Comparison of ENCODE assay signal across 14 mouse cellular contexts in the genomic region with DNA sequence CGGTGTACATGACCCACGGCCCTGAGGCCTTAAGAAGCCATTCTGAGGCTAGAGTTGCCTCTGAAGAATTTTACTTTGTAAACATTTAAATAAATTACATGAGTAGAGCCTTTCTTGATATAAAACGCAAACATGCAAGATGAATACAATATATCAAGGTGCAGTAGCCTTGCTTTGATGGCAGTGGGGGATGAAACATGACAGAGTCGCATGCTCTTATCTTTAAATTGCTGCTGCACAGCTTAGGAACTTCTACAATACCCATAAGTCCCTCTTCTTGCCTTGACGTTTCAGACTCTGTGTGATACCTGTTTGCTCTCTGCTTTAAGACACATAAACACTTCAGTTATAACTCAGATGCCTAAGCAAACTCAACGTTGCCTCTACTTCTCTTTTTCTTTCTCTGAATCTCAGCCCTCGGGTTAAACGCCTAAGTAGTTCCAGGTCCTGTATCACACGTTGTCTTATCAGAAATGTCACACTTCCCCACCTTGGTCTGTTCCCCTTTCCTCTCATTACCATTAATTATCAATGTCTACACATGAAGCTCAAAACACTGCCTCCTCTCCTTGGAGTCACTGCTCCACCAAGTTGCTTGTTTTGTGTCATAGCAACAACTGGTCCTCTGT. TPM values are rescaled to one million over a fixed set of nuclear protein-coding genes. Genes with fewer than 3 reads are reported as not detected.
DNase-seq lines count a peak whose midpoint lies in the region; ATAC-seq and TF ChIP-seq lines count a peak whose summit lies in the region.
"Had no signal": no experiment of that assay in that cellular context is flagged by ENCODE, and none has a peak within 500 bp of the region (broad histone marks: within the 10 kb centered on the region; RNA-seq: fewer than 3 reads in every experiment).

No protein-coding gene starts in this region.

- peak; percentile 43; the same call in 1 of the 2 replicates for ATAC-seq in liver, postnatal 0 days
- no peak for ATAC-seq in midbrain, embryonic 11.5 days (ENCODE audit: low FRiP score)
- ATAC-seq: forebrain, postnatal 0 days; midbrain, embryonic 16.5 days had no signal

- H3K27ac ChIP-seq in spleen, adult 2 months (ENCODE audit: insufficient read depth, low read length), result peak overlapping the region; percentile 96
- peak overlapping the region; percentile 88 for H3K27ac ChIP-seq in liver, postnatal 0 days (ENCODE audit: low read depth)
- no peak overlapping the region for H3K27ac ChIP-seq in midbrain, embryonic 11.5 days (ENCODE audit: low read depth, low read length)
- H3K27ac ChIP-seq: hindbrain, embryonic 15.5 days had no signal

- 25% methylated on average over 9 of the region's 9 CpGs for WGBS in spleen, adult 2 months
- WGBS in liver, postnatal 0 days (ENCODE audit: insufficient replicate concordance), result 39% methylated on average over 9 of the region's 9 CpGs
- WGBS in midbrain, embryonic 11.5 days, result 91% methylated on average over 9 of the region's 9 CpGs

- no peaks in the 10 kb centered on the region for H3K27me3 ChIP-seq in spleen, adult 2 months (ENCODE audit: control insufficient read depth, insufficient read depth, low read length)
- H3K27me3 ChIP-seq in liver, postnatal 0 days (ENCODE audit: insufficient read depth, low read length), result no peaks in the 10 kb centered on the region
- no peaks in the 10 kb centered on the region for H3K27me3 ChIP-seq in splenic B cell, adult 2 months (ENCODE audit: control insufficient read depth, insufficient read depth, low read length, poor library complexity, severe bottlenecking)
- no peaks in the 10 kb centered on the region for H3K27me3 ChIP-seq in midbrain, embryonic 11.5 days (ENCODE audit: control insufficient read depth, insufficient read depth, low read length)
- H3K27me3 ChIP-seq: hindbrain, embryonic 15.5 days had no signal

- peaks cover 9% of the 10 kb centered on the region; the same call in 1 of the 2 replicates for H3K4me1 ChIP-seq in spleen, adult 2 months (ENCODE audit: control insufficient read depth, insufficient read depth, insufficient read length)
- H3K4me1 ChIP-seq in liver, postnatal 0 days (ENCODE audit: insufficient read depth), result no peaks in the 10 kb centered on the region
- no peaks in the 10 kb centered on the region for H3K4me1 ChIP-seq in midbrain, embryonic 11.5 days (ENCODE audit: control insufficient read depth, insufficient read depth, low read length)
- H3K4me1 ChIP-seq: hindbrain, embryonic 15.5 days had no signal

- H3K4me2 ChIP-seq in liver, postnatal 0 days (ENCODE audit: low read depth, low read length), result peak overlapping the region; percentile 42; the same call in 1 of the 2 replicates
- H3K4me2 ChIP-seq in midbrain, embryonic 11.5 days, result no peak overlapping the region
- H3K4me2 ChIP-seq: hindbrain, embryonic 15.5 days had no signal

- 0 out of 2 replicates have a peak, but pooled peaks have one; percentile 24 for TF ChIP-seq EP300 in liver, postnatal 0 days (IDR thresholded peaks at IDR 0.05; ENCODE audit: low read depth)

- TF ChIP-seq POLR2A in spleen, adult 2 months (IDR thresholded peaks at IDR 0.05; ENCODE audit: low read depth, low read length), result no peak

- peak in 1 of 2 experiments; percentile 69 for DNase-seq in spleen, adult 2 months (ENCODE audit: low read depth in 1 of 2, low spot score in 2 of 2)
- no peak for DNase-seq in spleen, postnatal 10 days (ENCODE audit: low spot score in 2 of 2)
- DNase-seq in c-Kit-positive CD71-negative TER-119-negative erythroid progenitor cells, embryonic 14.5 days (ENCODE audit: low read depth), result peak; percentile 41
- no peak for DNase-seq in liver, postnatal 0 days
- peak; percentile 85 for DNase-seq in splenic B cell, adult 2 months (ENCODE audit: low read depth, low spot score)
- no peak for DNase-seq in midbrain, embryonic 11.5 days (ENCODE audit: low spot score, missing footprints)
- DNase-seq in frontal cortex, postnatal 25 days (ENCODE audit: low spot score in 2 of 2), result no peak
- no peak for DNase-seq in right cerebral cortex, postnatal 4 days
- DNase-seq: adrenal gland, postnatal 25 days; cerebellum, adult 11 months; forebrain, postnatal 0 days; right cerebral cortex, postnatal 14 days had no signal

- H3K9ac ChIP-seq in liver, postnatal 0 days (replicated peaks), result no peak overlapping the region
- H3K9ac ChIP-seq in midbrain, embryonic 11.5 days (ENCODE audit: low read length), result no peak overlapping the region
- H3K9ac ChIP-seq: forebrain, postnatal 0 days; hindbrain, embryonic 15.5 days had no signal

- H3K4me3 ChIP-seq in spleen, adult 2 months (ENCODE audit: extremely low read depth, insufficient read depth, insufficient read length), result no peak overlapping the region
- H3K4me3 ChIP-seq in liver, postnatal 0 days (ENCODE audit: low read depth, low read length), result no peak overlapping the region
- H3K4me3 ChIP-seq in midbrain, embryonic 11.5 days (ENCODE audit: low read depth, low read length), result no peak overlapping the region
- H3K4me3 ChIP-seq: hindbrain, embryonic 15.5 days had no signal

- H3K36me3 ChIP-seq in spleen, adult 2 months (ENCODE audit: control insufficient read depth, insufficient read depth, low read length), result no peaks in the 10 kb centered on the region
- no peaks in the 10 kb centered on the region for H3K36me3 ChIP-seq in liver, postnatal 0 days (replicated peaks; ENCODE audit: insufficient read depth, low read length)
- H3K36me3 ChIP-seq in splenic B cell, adult 2 months (ENCODE audit: control insufficient read depth, insufficient read depth, low read length, poor library complexity, severe bottlenecking), result no peaks in the 10 kb centered on the region
- H3K36me3 ChIP-seq in midbrain, embryonic 11.5 days (ENCODE audit: control insufficient read depth, insufficient read depth, low read length), result no peaks in the 10 kb centered on the region
- H3K36me3 ChIP-seq: hindbrain, embryonic 15.5 days had no signal

- H3K9me3 ChIP-seq in liver, postnatal 0 days (ENCODE audit: low read length), result no peaks in the 10 kb centered on the region
- no peaks in the 10 kb centered on the region for H3K9me3 ChIP-seq in midbrain, embryonic 11.5 days (ENCODE audit: control insufficient read depth, low read length)
- H3K9me3 ChIP-seq: hindbrain, embryonic 15.5 days had no signal

- TF ChIP-seq CTCF in spleen, adult 2 months (IDR thresholded peaks at IDR 0.05; ENCODE audit: extremely low read depth, insufficient read depth, insufficient read length, insufficient replicate concordance), result no peak
- TF ChIP-seq CTCF in liver, postnatal 0 days (IDR thresholded peaks at IDR 0.05; ENCODE audit: low read depth), result no peak

RNA-seq across cellular contexts. Expression of a gene that starts 9.3 kb away (rescaled TPM):
- polyA plus RNA-seq in spleen, adult 2 months (2012; rRNA removed), result 4.2 and 4.8 TPM in 2 replicates
- polyA plus RNA-seq in liver, postnatal 0 days (2015; fragmentation: Nextera tagmentation; extraction: Ambion mirVana), result 5.3 and 6.3 TPM in 2 replicates
- polyA plus RNA-seq in midbrain, embryonic 11.5 days (2014; fragmentation: Nextera tagmentation; extraction: Ambion mirVana), result 0.52 TPM in 2 replicates

Comparison
In these comparisons a context has a peak if more than half of its experiments do, and no peak if none do; other contexts are left out.
1. DNase-seq: peak in c-Kit-positive CD71-negative TER-119-negative erythroid progenitor cells, embryonic 14.5 days (single experiment) and splenic B cell, adult 2 months (single experiment); none in spleen, postnatal 10 days (0 of 2), liver, postnatal 0 days (single experiment), midbrain, embryonic 11.5 days (single experiment), frontal cortex, postnatal 25 days (0 of 2) and right cerebral cortex, postnatal 4 days (single experiment).